Mouse (Mus musculus): Measurements from ENCODE around the gene Camk2g. TPM values are rescaled to one million over a fixed set of nuclear protein-coding genes. Genes with fewer than 3 reads are reported as not detected.
A peak's percentile ranks its signal among the peaks of the same experiment; 100 is the strongest.

Camk2g gene
- total and polyA plus RNA-seq, 3 experiments, result 14.1 to 27.1 TPM; not detected in 1

DNA sequence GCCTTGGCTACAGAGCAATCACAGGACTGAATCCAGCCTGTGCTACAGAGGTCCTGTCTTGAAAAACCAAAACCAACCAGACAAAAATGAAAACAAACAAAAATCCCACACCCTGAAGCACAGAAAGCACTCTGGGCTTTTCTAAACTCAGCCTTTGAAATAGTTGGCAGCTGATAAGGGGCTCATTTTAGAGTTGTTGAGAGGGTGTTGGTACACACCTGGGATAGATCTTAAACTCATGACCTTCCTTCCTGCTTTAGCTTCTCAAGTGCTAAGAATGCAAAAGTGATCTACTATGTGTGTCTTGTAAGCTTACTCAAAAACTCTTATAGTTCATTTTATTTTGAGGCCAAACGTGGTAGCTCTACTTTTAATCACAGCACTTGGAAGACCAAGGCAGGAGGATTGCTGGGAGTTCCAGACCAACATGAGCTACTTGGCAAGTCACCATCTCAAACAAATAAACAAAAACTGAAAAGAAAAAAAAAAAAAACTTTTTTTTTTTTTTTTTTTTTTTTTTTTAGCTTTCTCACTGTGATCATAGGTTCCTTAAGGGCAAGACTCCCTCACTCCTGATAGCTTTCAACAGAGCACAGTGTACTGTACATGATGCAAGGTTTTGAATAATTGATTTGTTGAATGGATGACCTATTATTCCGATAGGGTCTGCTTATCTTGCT, 9.2 kb upstream of the Camk2g start:
- peaks cover 2 to 4% of the 10 kb centered on the region in 2 experiments for H3K27me3 ChIP-seq (ENCODE audit: control insufficient read depth in 1 of 2, insufficient read depth in 2 of 2, low read length in 2 of 2)
- H3K9me3 ChIP-seq (replicated peaks; ENCODE audit: insufficient read depth, low read length), result no peaks in the 10 kb centered on the region
- H3K27ac ChIP-seq (ENCODE audit: control insufficient read depth, low read depth, low read length), result no peak overlapping the region
- TF ChIP-seq ZC3H11A (IDR thresholded peaks at IDR 0.05; ENCODE audit: low read depth, low read length), result no peak
- peak; percentile 72 for TF ChIP-seq ZNF384 (IDR thresholded peaks at IDR 0.05; ENCODE audit: low read depth, low read length)
- H3K36me3 ChIP-seq (ENCODE audit: control insufficient read depth in 1 of 2, insufficient read depth in 2 of 2, low read length in 2 of 2), result no peaks in the 10 kb centered on the region
- peaks cover 0 to 8% of the 10 kb centered on the region in 2 experiments; a peak in 1 of 4 replicates for H3K4me1 ChIP-seq (ENCODE audit: control insufficient read depth in 1 of 2, insufficient read depth in 2 of 2, low read length in 2 of 2)
- no peaks in the 10 kb centered on the region for H3K79me2 ChIP-seq (ENCODE audit: control insufficient read depth, insufficient read depth, low read length, poor library complexity)
- H3K4me3 ChIP-seq (ENCODE audit: control insufficient read depth in 1 of 2, insufficient read depth in 1 of 2, low read depth in 2 of 2, low read length in 2 of 2), result no peak overlapping the region
- H3K9ac ChIP-seq (ENCODE audit: control insufficient read depth, low read depth, low read length, poor library complexity, severe bottlenecking), result no peak overlapping the region
- DNase-seq (ENCODE audit: low read depth, low spot score), result no peak

DNA sequence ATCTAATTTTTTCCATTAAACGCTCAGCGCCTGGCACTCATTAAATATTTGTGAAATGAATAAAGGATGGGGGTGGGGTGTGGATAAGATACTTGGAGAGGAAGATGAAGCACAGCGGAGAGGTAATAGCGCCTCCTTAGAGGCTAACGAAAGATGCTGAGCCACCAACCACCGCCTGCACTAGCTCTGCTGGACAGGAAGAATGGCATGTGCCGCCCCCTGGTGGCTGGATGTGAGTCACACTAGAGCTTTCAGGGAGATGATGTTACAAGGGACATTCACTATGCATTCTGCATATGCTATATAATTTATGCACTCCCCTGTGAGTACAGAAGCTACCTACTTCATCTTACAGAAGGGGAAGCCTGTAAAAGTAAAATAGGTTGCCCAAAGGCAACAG, 4.9 kb upstream of the Camk2g start:
- peaks cover 0 to 10% of the 10 kb centered on the region in 2 experiments; a peak in 1 of 4 replicates for H3K36me3 ChIP-seq (ENCODE audit: control insufficient read depth in 1 of 2, insufficient read depth in 2 of 2, low read length in 2 of 2)
- H3K9me3 ChIP-seq (replicated peaks; ENCODE audit: insufficient read depth, low read length), result no peaks in the 10 kb centered on the region
- H3K4me1 ChIP-seq (ENCODE audit: control insufficient read depth in 1 of 2, insufficient read depth in 2 of 2, low read length in 2 of 2), result peaks cover 1 to 11% of the 10 kb centered on the region in 2 experiments; a peak in 3 of 4 replicates
- H3K79me2 ChIP-seq (ENCODE audit: control insufficient read depth, insufficient read depth, low read length, poor library complexity), result peaks cover under 1% of the 10 kb centered on the region; the same call in 1 of the 2 replicates
- no peaks in the 10 kb centered on the region; a peak in 2 of 4 replicates for H3K27me3 ChIP-seq (ENCODE audit: control insufficient read depth in 1 of 2, insufficient read depth in 2 of 2, low read length in 2 of 2)
- DNase-seq (ENCODE audit: low read depth, low spot score), result peak; percentile 90
- TF ChIP-seq SIN3A (IDR thresholded peaks at IDR 0.05; ENCODE audit: low read length) (peak; percentile 44), MYC (IDR thresholded peaks at IDR 0.05; ENCODE audit: low read depth, low read length) (0 out of 2 replicates have a peak, but pooled peaks have one; percentile 44), CTCF (IDR thresholded peaks at IDR 0.05 in 2 of 3, conservative IDR thresholded peaks at IDR 0.05 in 1 of 3; ENCODE audit: control insufficient read depth in 1 of 3, insufficient read depth in 1 of 3, low read depth in 2 of 3, low read length in 3 of 3, poor library complexity in 1 of 3, severe bottlenecking in 1 of 3) (peak; percentile 82 to 98 (median 94)), ZC3H11A (IDR thresholded peaks at IDR 0.05; ENCODE audit: low read depth, low read length) (peak; percentile 77), MAFK (IDR thresholded peaks at IDR 0.05; ENCODE audit: borderline replicate concordance, low read depth, low read length) (no peak), HCFC1 (IDR thresholded peaks at IDR 0.05; ENCODE audit: low read depth, low read length) (peak; percentile 36; the same call in 1 of the 2 replicates), TBP (IDR thresholded peaks at IDR 0.05; ENCODE audit: low read depth, low read length) (no peak), NRF1 (IDR thresholded peaks at IDR 0.05; ENCODE audit: insufficient read depth, low read depth, low read length, poor library complexity, severe bottlenecking) (no peak), SMC3 (IDR thresholded peaks at IDR 0.05; ENCODE audit: low read depth, low read length) (peak; percentile 95), GATA1 (IDR thresholded peaks at IDR 0.05; ENCODE audit: low read depth, low read length) (no peak), RAD21 (IDR thresholded peaks at IDR 0.05; ENCODE audit: low read depth, low read length) (peak; percentile 76)
- peak overlapping the region; percentile 17 to 23; a peak in 3 of 4 replicates for H3K4me3 ChIP-seq (ENCODE audit: control insufficient read depth in 1 of 2, insufficient read depth in 1 of 2, low read depth in 2 of 2, low read length in 2 of 2)
- H3K27ac ChIP-seq (ENCODE audit: control insufficient read depth, low read depth, low read length), result no peak overlapping the region
- no peak overlapping the region for H3K9ac ChIP-seq (ENCODE audit: control insufficient read depth, low read depth, low read length, poor library complexity, severe bottlenecking)

DNA sequence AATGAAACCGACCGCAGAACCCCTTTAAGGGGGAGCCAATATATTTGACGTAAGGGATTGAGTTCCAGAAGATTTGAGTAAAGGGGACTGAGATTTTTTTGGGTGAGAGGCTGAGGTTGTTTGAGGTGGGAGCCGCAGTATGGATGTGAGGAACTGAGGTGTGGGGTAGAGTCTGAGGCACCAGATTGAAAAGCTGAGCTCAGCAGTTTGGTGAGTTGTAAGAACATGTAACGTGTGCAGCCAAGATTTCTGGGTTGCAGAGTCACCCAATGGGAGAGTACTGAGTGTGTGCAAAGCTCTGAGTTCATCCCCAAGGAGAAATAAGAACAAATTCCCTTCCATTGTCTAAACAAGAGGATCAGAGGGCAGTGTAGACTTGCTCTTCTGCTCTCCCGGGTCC, 4.4 kb upstream of the Camk2g start:
- TF ChIP-seq MAFK (IDR thresholded peaks at IDR 0.05; ENCODE audit: borderline replicate concordance, low read depth, low read length) (peak; percentile 35; the same call in 1 of the 2 replicates), E2F4 (IDR thresholded peaks at IDR 0.05; ENCODE audit: borderline replicate concordance, low read depth, low read length) (no peak)
- H3K4me3 ChIP-seq (ENCODE audit: control insufficient read depth in 1 of 2, insufficient read depth in 1 of 2, low read depth in 2 of 2, low read length in 2 of 2), result peak overlapping the region in 1 of 2 experiments; percentile 23; a peak in 2 of 4 replicates
- H3K27ac ChIP-seq (ENCODE audit: control insufficient read depth, low read depth, low read length), result no peak overlapping the region
- H3K4me1 ChIP-seq (ENCODE audit: control insufficient read depth in 1 of 2, insufficient read depth in 2 of 2, low read length in 2 of 2), result peaks cover 1 to 11% of the 10 kb centered on the region in 2 experiments; a peak in 3 of 4 replicates
- DNase-seq (ENCODE audit: low read depth, low spot score), result no peak
- no peaks in the 10 kb centered on the region for H3K9me3 ChIP-seq (replicated peaks; ENCODE audit: insufficient read depth, low read length)
- no peaks in the 10 kb centered on the region; a peak in 2 of 4 replicates for H3K27me3 ChIP-seq (ENCODE audit: control insufficient read depth in 1 of 2, insufficient read depth in 2 of 2, low read length in 2 of 2)
- peaks cover 2% of the 10 kb centered on the region for H3K79me2 ChIP-seq (ENCODE audit: control insufficient read depth, insufficient read depth, low read length, poor library complexity)
- H3K36me3 ChIP-seq (ENCODE audit: control insufficient read depth in 1 of 2, insufficient read depth in 2 of 2, low read length in 2 of 2), result peaks cover 0 to 10% of the 10 kb centered on the region in 2 experiments; a peak in 1 of 4 replicates
- no peak overlapping the region for H3K9ac ChIP-seq (ENCODE audit: control insufficient read depth, low read depth, low read length, poor library complexity, severe bottlenecking)
